Comparison of ENCODE assay signal across 20 mouse cellular contexts in genomic region chr3:9476336-9476735, GRCm38 (mm10).
A peak's percentile ranks its signal among the peaks of the same experiment; 100 is the strongest.
DNase-seq lines count a peak whose midpoint lies in the region; ATAC-seq and TF ChIP-seq lines count a peak whose summit lies in the region.
"Had no signal": no experiment of that assay in that cellular context is flagged by ENCODE, and none has a peak within 500 bp of the region (broad histone marks: within the 10 kb centered on the region; RNA-seq: fewer than 3 reads in every experiment).

No protein-coding gene starts in this region.

- no peak for ATAC-seq in forebrain, embryonic 11.5 days (replicated peaks; ENCODE audit: low FRiP score)
- ATAC-seq in heart, embryonic 11.5 days (replicated peaks; ENCODE audit: insufficient number of reproducible peaks, low FRiP score, low TSS enrichment): 0 out of 2 replicates have a peak, but pooled peaks have one; percentile 18
- no peak for ATAC-seq in midbrain, embryonic 11.5 days (ENCODE audit: low FRiP score)
- ATAC-seq in midbrain, postnatal 0 days (ENCODE audit: low FRiP score): no peak
- ATAC-seq: forebrain, embryonic 14.5 days; forebrain, embryonic 16.5 days had no signal

- TF ChIP-seq CTCF in midbrain, postnatal 0 days (IDR thresholded peaks at IDR 0.05): no peak

- H3K27ac ChIP-seq in forebrain, embryonic 11.5 days (ENCODE audit: low read depth, low read length): no peak overlapping the region
- no peak overlapping the region for H3K27ac ChIP-seq in forebrain, embryonic 10.5 days
- no peak overlapping the region for H3K27ac ChIP-seq in heart, embryonic 11.5 days (ENCODE audit: low read depth, low read length)
- H3K27ac ChIP-seq in midbrain, embryonic 11.5 days (ENCODE audit: low read depth, low read length): no peak overlapping the region
- H3K27ac ChIP-seq in midbrain, postnatal 0 days (ENCODE audit: low read depth, low read length): no peak overlapping the region
- H3K27ac ChIP-seq: embryonic facial prominence, embryonic 13.5 days; embryonic facial prominence, embryonic 15.5 days; forebrain, embryonic 12.5 days had no signal

- 96% methylated on average over 3 of the region's 3 CpGs for WGBS in forebrain, embryonic 11.5 days
- 93% methylated on average over 3 of the region's 3 CpGs for WGBS in forebrain, embryonic 10.5 days
- WGBS in heart, embryonic 11.5 days (ENCODE audit: insufficient replicate concordance): 86% methylated on average over 3 of the region's 3 CpGs
- 90% methylated on average over 3 of the region's 3 CpGs for WGBS in midbrain, embryonic 11.5 days
- WGBS in midbrain, postnatal 0 days: 97% methylated on average over 3 of the region's 3 CpGs

- no peaks in the 10 kb centered on the region for H3K27me3 ChIP-seq in forebrain, embryonic 11.5 days (ENCODE audit: control insufficient read depth, insufficient read depth, low read length)
- H3K27me3 ChIP-seq in forebrain, embryonic 10.5 days (ENCODE audit: poor library complexity, severe bottlenecking): no peaks in the 10 kb centered on the region
- H3K27me3 ChIP-seq in heart, embryonic 11.5 days (ENCODE audit: control insufficient read depth, insufficient read depth, low read length): no peaks in the 10 kb centered on the region
- no peaks in the 10 kb centered on the region for H3K27me3 ChIP-seq in midbrain, embryonic 11.5 days (ENCODE audit: control insufficient read depth, insufficient read depth, low read length)
- no peaks in the 10 kb centered on the region for H3K27me3 ChIP-seq in midbrain, postnatal 0 days (ENCODE audit: insufficient read depth, low read length)
- H3K27me3 ChIP-seq: embryonic facial prominence, embryonic 13.5 days; embryonic facial prominence, embryonic 15.5 days; forebrain, embryonic 12.5 days had no signal

- no peaks in the 10 kb centered on the region for H3K9me3 ChIP-seq in forebrain, embryonic 11.5 days (ENCODE audit: control insufficient read depth, low read length)
- H3K9me3 ChIP-seq in forebrain, embryonic 10.5 days: no peaks in the 10 kb centered on the region
- H3K9me3 ChIP-seq in heart, embryonic 11.5 days (replicated peaks; ENCODE audit: control insufficient read depth, low read length): no peaks in the 10 kb centered on the region
- H3K9me3 ChIP-seq in midbrain, embryonic 11.5 days (ENCODE audit: control insufficient read depth, low read length): no peaks in the 10 kb centered on the region
- no peaks in the 10 kb centered on the region for H3K9me3 ChIP-seq in midbrain, postnatal 0 days (ENCODE audit: low read length)
- H3K9me3 ChIP-seq: embryonic facial prominence, embryonic 13.5 days; embryonic facial prominence, embryonic 15.5 days; forebrain, embryonic 12.5 days had no signal

- no peaks in the 10 kb centered on the region for H3K36me3 ChIP-seq in forebrain, embryonic 11.5 days (ENCODE audit: control insufficient read depth, insufficient read depth, low read length)
- 0 out of 2 replicates have a peak, but pooled peaks cover 3% of the 10 kb centered on the region for H3K36me3 ChIP-seq in forebrain, embryonic 10.5 days (replicated peaks)
- no peaks in the 10 kb centered on the region for H3K36me3 ChIP-seq in heart, embryonic 11.5 days (ENCODE audit: control insufficient read depth, insufficient read depth, low read length)
- no peaks in the 10 kb centered on the region for H3K36me3 ChIP-seq in midbrain, embryonic 11.5 days (ENCODE audit: control insufficient read depth, insufficient read depth, low read length)
- H3K36me3 ChIP-seq in midbrain, postnatal 0 days (ENCODE audit: insufficient read depth, low read length): 0 out of 2 replicates have a peak, but pooled peaks cover 4% of the 10 kb centered on the region
- H3K36me3 ChIP-seq: embryonic facial prominence, embryonic 15.5 days; forebrain, embryonic 12.5 days had no signal

- no peaks in the 10 kb centered on the region for H3K4me1 ChIP-seq in forebrain, embryonic 11.5 days (replicated peaks; ENCODE audit: control insufficient read depth, insufficient read depth, low read length)
- H3K4me1 ChIP-seq in forebrain, embryonic 10.5 days: no peaks in the 10 kb centered on the region
- H3K4me1 ChIP-seq in heart, embryonic 11.5 days (ENCODE audit: control insufficient read depth, insufficient read depth, low read length): 0 out of 2 replicates have a peak, but pooled peaks cover 2% of the 10 kb centered on the region
- H3K4me1 ChIP-seq in midbrain, embryonic 11.5 days (ENCODE audit: control insufficient read depth, insufficient read depth, low read length): no peaks in the 10 kb centered on the region
- H3K4me1 ChIP-seq in midbrain, postnatal 0 days (ENCODE audit: insufficient read depth, low read length): no peaks in the 10 kb centered on the region
- H3K4me1 ChIP-seq: embryonic facial prominence, embryonic 13.5 days; embryonic facial prominence, embryonic 15.5 days; forebrain, embryonic 12.5 days had no signal

- H3K9ac ChIP-seq in forebrain, embryonic 11.5 days (ENCODE audit: low read length): no peak overlapping the region
- no peak overlapping the region for H3K9ac ChIP-seq in heart, embryonic 11.5 days (ENCODE audit: low read depth, low read length)
- no peak overlapping the region for H3K9ac ChIP-seq in midbrain, embryonic 11.5 days (ENCODE audit: low read length)
- H3K9ac ChIP-seq in midbrain, postnatal 0 days (replicated peaks; ENCODE audit: low read length, poor library complexity, severe bottlenecking): no peak overlapping the region
- H3K9ac ChIP-seq: embryonic facial prominence, embryonic 13.5 days; embryonic facial prominence, embryonic 15.5 days; forebrain, embryonic 12.5 days had no signal

- intact Hi-C loops in heart, postnatal 10 days (cut with DNase I): no loop called here

- DNase-seq in forebrain, embryonic 11.5 days (ENCODE audit: low spot score): peak; percentile 33
- DNase-seq in forebrain, embryonic 10.5 days (ENCODE audit: extremely low spot score, low spot score): no peak
- DNase-seq in heart, postnatal 10 days: no peak
- peak; percentile 26 for DNase-seq in midbrain, embryonic 11.5 days (ENCODE audit: low spot score, missing footprints)
- no peak for DNase-seq in midbrain, postnatal 0 days (ENCODE audit: low spot score)
- DNase-seq: adrenal gland, adult 2 months; adrenal gland, postnatal 10 days; adrenal gland, postnatal 25 days; cerebellum, adult 11-12 months; cerebellum, adult 9-10 months; cerebellum, postnatal 10 days; cerebellum, postnatal 36 days; embryo, embryonic 11 days had no signal

- no peak overlapping the region for H3K4me3 ChIP-seq in forebrain, embryonic 11.5 days (ENCODE audit: low read depth, low read length)
- H3K4me3 ChIP-seq in forebrain, embryonic 10.5 days: no peak overlapping the region
- H3K4me3 ChIP-seq in heart, embryonic 11.5 days (ENCODE audit: low read depth, low read length): no peak overlapping the region
- no peak overlapping the region for H3K4me3 ChIP-seq in midbrain, embryonic 11.5 days (ENCODE audit: low read depth, low read length)
- H3K4me3 ChIP-seq in midbrain, postnatal 0 days (ENCODE audit: low read depth, low read length): no peak overlapping the region
- H3K4me3 ChIP-seq: embryonic facial prominence, embryonic 13.5 days; embryonic facial prominence, embryonic 15.5 days; erythroblast, embryonic 14.5 days; forebrain, embryonic 12.5 days had no signal

- no peak overlapping the region for H3K4me2 ChIP-seq in forebrain, embryonic 11.5 days (ENCODE audit: low read depth, low read length, severe bottlenecking)
- H3K4me2 ChIP-seq in heart, embryonic 11.5 days: no peak overlapping the region
- H3K4me2 ChIP-seq in midbrain, embryonic 11.5 days: no peak overlapping the region
- no peak overlapping the region for H3K4me2 ChIP-seq in midbrain, postnatal 0 days (ENCODE audit: low read depth, low read length, poor library complexity, severe bottlenecking)
- H3K4me2 ChIP-seq: embryonic facial prominence, embryonic 13.5 days; embryonic facial prominence, embryonic 15.5 days; forebrain, embryonic 12.5 days had no signal

Comparison
In these comparisons a context has a peak if more than half of its experiments do, and no peak if none do; other contexts are left out.
1. DNase-seq: peak in forebrain, embryonic 11.5 days (single experiment) and midbrain, embryonic 11.5 days (single experiment); none in forebrain, embryonic 10.5 days (single experiment), heart, postnatal 10 days (0 of 2) and midbrain, postnatal 0 days (single experiment).